Mouse (Mus musculus): ENCODE data around the gene Atrn. TPM values are rescaled to one million over a fixed set of nuclear protein-coding genes. Genes with fewer than 3 reads are reported as not detected.

The Atrn gene
- polyA plus RNA-seq, 1 experiment from 2014 or later = 13.4 TPM

GRCm38 (mm10) chr2:131038197-131038596 is 131.9 kb downstream of the Atrn start:
- H3K36me3 ChIP-seq (ENCODE audit: inconsistent target) = no peaks in the 10 kb centered on the region
- H3K4me3 ChIP-seq (ENCODE audit: inconsistent target) = no peak overlapping the region
- no peaks in the 10 kb centered on the region for H3K79me2 ChIP-seq (ENCODE audit: inconsistent target)
- 89% methylated on average over 6 of the region's 6 CpGs for WGBS (ENCODE audit: missing documents)
- H3K27ac ChIP-seq = no peak overlapping the region

GRCm38 (mm10) chr2:131038675-131039074 is 132.4 kb downstream of the Atrn start:
- no peaks in the 10 kb centered on the region for H3K36me3 ChIP-seq (ENCODE audit: inconsistent target)
- no peak overlapping the region for H3K27ac ChIP-seq
- no peaks in the 10 kb centered on the region for H3K79me2 ChIP-seq (ENCODE audit: inconsistent target)
- WGBS (ENCODE audit: missing documents) = 91% methylated on average over 5 of the region's 5 CpGs
- no peak overlapping the region for H3K4me3 ChIP-seq (ENCODE audit: inconsistent target)

- Histone ChIP-seq H3K27ac (no peak overlapping the region), H3K4me3 (ENCODE audit: inconsistent target) (no peak overlapping the region), H3K79me2 (ENCODE audit: inconsistent target) (no peaks in the 10 kb centered on the region), H3K36me3 (ENCODE audit: inconsistent target) (no peaks in the 10 kb centered on the region)
- 6% methylated on average over 96 of the region's 115 CpGs for WGBS (ENCODE audit: missing documents)
Observed at GRCm38 (mm10) chr2:131040854-131041825, 134.8 kb downstream of the Atrn start.

GRCm38 (mm10) chr2:131042988-131043387 is 136.7 kb downstream of the Atrn start, which contains the start of gene Gfra4:
Gfra4 (minus strand) TSS chr2:131043088.
- 87% methylated on average over 2 of the region's 2 CpGs for WGBS (ENCODE audit: missing documents)

GRCm38 (mm10) chr2:131044354-131044852 is 138.1 kb downstream of the Atrn start:
- H3K4me3 ChIP-seq (ENCODE audit: inconsistent target) = no peak overlapping the region
- H3K27ac ChIP-seq = no peak overlapping the region
- no peaks in the 10 kb centered on the region for H3K36me3 ChIP-seq (ENCODE audit: inconsistent target)
- 35% methylated on average over 6 of the region's 7 CpGs for WGBS (ENCODE audit: missing documents)
- H3K79me2 ChIP-seq (ENCODE audit: inconsistent target) = no peaks in the 10 kb centered on the region

More at GRCm38 (mm10) chr2:131042988-131043387, 136.7 kb downstream of the Atrn start, which contains the start of gene Gfra4:
- no peak within 1 kb of the TSS for H3K4me3 ChIP-seq (ENCODE audit: inconsistent target)
- no peaks in the 10 kb centered on the region for H3K79me2 ChIP-seq (ENCODE audit: inconsistent target)
- no peaks in the 10 kb centered on the region for H3K36me3 ChIP-seq (ENCODE audit: inconsistent target)
- no peak within 1 kb of the TSS for H3K27ac ChIP-seq

GRCm38 (mm10) chr2:131044989-131045720 is 138.9 kb downstream of the Atrn start:
- H3K79me2 ChIP-seq (ENCODE audit: inconsistent target) = no peaks in the 10 kb centered on the region
- no peak overlapping the region for H3K4me3 ChIP-seq (ENCODE audit: inconsistent target)
- H3K36me3 ChIP-seq (ENCODE audit: inconsistent target) = no peaks in the 10 kb centered on the region
- WGBS (ENCODE audit: missing documents) = 94% methylated on average over 9 of the region's 9 CpGs
- H3K27ac ChIP-seq = no peak overlapping the region

- no peak overlapping the region for H3K27ac ChIP-seq
- no peaks in the 10 kb centered on the region for H3K36me3 ChIP-seq (ENCODE audit: inconsistent target)
- WGBS (ENCODE audit: missing documents) = 85% methylated on average over 2 of the region's 2 CpGs
- no peak overlapping the region for H3K4me3 ChIP-seq (ENCODE audit: inconsistent target)
- H3K79me2 ChIP-seq (ENCODE audit: inconsistent target) = no peaks in the 10 kb centered on the region
Observed at GRCm38 (mm10) chr2:131046025-131046424, 139.7 kb downstream of the Atrn start.

GRCm38 (mm10) chr2:131052043-131052442 is 145.7 kb downstream of the Atrn start:
- Histone ChIP-seq H3K27ac (no peak overlapping the region), H3K79me2 (ENCODE audit: inconsistent target) (no peaks in the 10 kb centered on the region), H3K4me3 (ENCODE audit: inconsistent target) (no peak overlapping the region), H3K36me3 (ENCODE audit: inconsistent target) (no peaks in the 10 kb centered on the region)
- 85% methylated on average over 5 of the region's 5 CpGs for WGBS (ENCODE audit: missing documents)

- H3K4me3 ChIP-seq (ENCODE audit: inconsistent target) = no peak overlapping the region
- no peak overlapping the region for H3K27ac ChIP-seq
- WGBS (ENCODE audit: missing documents) = 75% methylated on average over 6 of the region's 6 CpGs
Observed at GRCm38 (mm10) chr2:131052862-131053418, 146.6 kb downstream of the Atrn start.

GRCm38 (mm10) chr2:131053851-131054645 is 147.8 kb downstream of the Atrn start:
- H3K36me3 ChIP-seq (ENCODE audit: inconsistent target) = no peaks in the 10 kb centered on the region
- H3K4me3 ChIP-seq (ENCODE audit: inconsistent target) = no peak overlapping the region
- H3K27ac ChIP-seq = no peak overlapping the region
- 12% methylated on average over 45 of the region's 45 CpGs for WGBS (ENCODE audit: missing documents)
- no peaks in the 10 kb centered on the region for H3K79me2 ChIP-seq (ENCODE audit: inconsistent target)

More at GRCm38 (mm10) chr2:131052862-131053418, 146.6 kb downstream of the Atrn start:
- Histone ChIP-seq H3K79me2 (ENCODE audit: inconsistent target) (no peaks in the 10 kb centered on the region), H3K36me3 (ENCODE audit: inconsistent target) (no peaks in the 10 kb centered on the region)

GRCm38 (mm10) chr2:131054646-131055264 is 148.5 kb downstream of the Atrn start:
- no peak overlapping the region for H3K27ac ChIP-seq
- 10% methylated on average over 21 of the region's 21 CpGs for WGBS (ENCODE audit: missing documents)

GRCm38 (mm10) chr2:131055631-131056030 is 149.3 kb downstream of the Atrn start:
- H3K27ac ChIP-seq = no peak overlapping the region
- H3K79me2 ChIP-seq (ENCODE audit: inconsistent target) = no peaks in the 10 kb centered on the region
- no peaks in the 10 kb centered on the region for H3K36me3 ChIP-seq (ENCODE audit: inconsistent target)
- H3K4me3 ChIP-seq (ENCODE audit: inconsistent target) = no peak overlapping the region
- 11% methylated on average over 10 of the region's 10 CpGs for WGBS (ENCODE audit: missing documents)

More at GRCm38 (mm10) chr2:131054646-131055264, 148.5 kb downstream of the Atrn start:
- no peaks in the 10 kb centered on the region for H3K36me3 ChIP-seq (ENCODE audit: inconsistent target)
- H3K79me2 ChIP-seq (ENCODE audit: inconsistent target) = no peaks in the 10 kb centered on the region
- H3K4me3 ChIP-seq (ENCODE audit: inconsistent target) = no peak overlapping the region

- H3K4me3 ChIP-seq (ENCODE audit: inconsistent target) = no peak overlapping the region
- no peaks in the 10 kb centered on the region for H3K79me2 ChIP-seq (ENCODE audit: inconsistent target)
- no peak overlapping the region for H3K27ac ChIP-seq
- 4% methylated on average over 10 of the region's 10 CpGs for WGBS (ENCODE audit: missing documents)
- H3K36me3 ChIP-seq (ENCODE audit: inconsistent target) = no peaks in the 10 kb centered on the region
Observed at GRCm38 (mm10) chr2:131056191-131056590, 149.9 kb downstream of the Atrn start.
